ENCODE assay signal across 30 mouse cellular contexts in the genomic region with DNA sequence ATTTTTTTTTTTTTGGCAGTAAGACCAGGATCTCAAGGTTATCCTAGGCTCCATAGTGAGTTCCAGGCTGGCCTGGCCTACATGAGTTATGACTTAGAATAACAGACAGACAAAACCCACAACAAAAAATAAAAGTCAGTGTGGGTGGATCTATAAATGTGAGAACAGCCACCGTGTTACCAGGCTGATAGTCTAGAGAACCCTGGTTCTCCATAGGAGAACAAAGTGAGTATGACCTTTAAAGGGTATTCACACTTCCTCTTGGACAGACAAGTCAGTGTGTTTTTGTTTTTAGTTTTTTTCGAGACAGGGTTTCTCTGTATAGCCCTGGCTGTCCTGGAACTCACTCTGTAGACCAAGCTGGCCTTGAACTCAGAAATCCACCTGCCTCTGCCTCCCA. TPM values are rescaled to one million over a fixed set of nuclear protein-coding genes. Genes with fewer than 3 reads are reported as not detected.
A peak's percentile ranks its signal among the peaks of the same experiment; 100 is the strongest.
DNase-seq lines count a peak whose midpoint lies in the region; ATAC-seq and TF ChIP-seq lines count a peak whose summit lies in the region.
"Had no signal": no experiment of that assay in that cellular context is flagged by ENCODE, and none has a peak within 500 bp of the region (broad histone marks: within the 10 kb centered on the region; RNA-seq: fewer than 3 reads in every experiment).

No protein-coding gene starts in this region.

- no peak overlapping the region for H3K4me3 ChIP-seq in layer of hippocampus, adult 2 months
- no peak overlapping the region for H3K4me3 ChIP-seq in bone marrow macrophage, adult 2 months (ENCODE audit: insufficient read depth, low read length)
- no peak overlapping the region for H3K4me3 ChIP-seq in heart, adult 2 months
- H3K4me3 ChIP-seq: embryonic facial prominence, embryonic 13.5 days; embryonic facial prominence, embryonic 15.5 days; erythroblast, embryonic 14.5 days; forebrain, embryonic 10.5 days; forebrain, embryonic 12.5 days had no signal

- TF ChIP-seq EP300 in heart, adult 2 months (IDR thresholded peaks at IDR 0.05; ENCODE audit: insufficient read depth, low read depth, low read length) = no peak

- no peak for DNase-seq in layer of hippocampus, adult 2 months (ENCODE audit: low spot score in 2 of 2)
- DNase-seq in layer of hippocampus, adult 8-10 months (ENCODE audit: low spot score in 2 of 2) = no peak
- no peak for DNase-seq in heart, adult 2 months
- no peak for DNase-seq in gastrocnemius, postnatal 25 days
- DNase-seq: adrenal gland, adult 8-10 months; adrenal gland, postnatal 14 days; adrenal gland, postnatal 36 days; B cell, adult 2 months; cerebellum, adult 11 months; cerebellum, adult 18-20 months; cerebellum, adult 8-10 months; cerebellum, adult 9-11 months; cerebellum, postnatal 14 days; cerebellum, postnatal 36 days; embryo, embryonic 11 days had no signal

- TF ChIP-seq POLR2A in bone marrow macrophage, adult 2 months (IDR thresholded peaks at IDR 0.05; ENCODE audit: borderline replicate concordance, low read depth, low read length) = no peak
- no peak for TF ChIP-seq POLR2A in heart, adult 2 months (IDR thresholded peaks at IDR 0.05; ENCODE audit: insufficient read depth, low read depth, low read length)

- no peaks in the 10 kb centered on the region for H3K79me2 ChIP-seq in heart, adult 2 months (replicated peaks; ENCODE audit: control insufficient read depth, insufficient read depth, low read length)

- H3K27ac ChIP-seq in layer of hippocampus, adult 2 months = 0 out of 2 replicates have a peak overlapping the region, but pooled peaks have one; percentile 0
- peak overlapping the region; percentile 1; the same call in 1 of the 2 replicates for H3K27ac ChIP-seq in bone marrow macrophage, adult 2 months (ENCODE audit: insufficient read depth, low read depth, low read length)
- no peak overlapping the region for H3K27ac ChIP-seq in heart, adult 2 months
- H3K27ac ChIP-seq: embryonic facial prominence, embryonic 13.5 days; embryonic facial prominence, embryonic 15.5 days; forebrain, embryonic 10.5 days; forebrain, embryonic 12.5 days had no signal

- peaks cover 34% of the 10 kb centered on the region for H3K4me1 ChIP-seq in bone marrow macrophage, adult 2 months (ENCODE audit: control insufficient read depth, insufficient read depth, low read length)
- peaks cover 16% of the 10 kb centered on the region for H3K4me1 ChIP-seq in heart, adult 2 months (ENCODE audit: control insufficient read depth, insufficient read depth, low read length)

- H3K27me3 ChIP-seq in heart, adult 2 months (ENCODE audit: control insufficient read depth, insufficient read depth, low read length) = no peaks in the 10 kb centered on the region
- H3K27me3 ChIP-seq: CH12.LX; embryonic facial prominence, embryonic 13.5 days; embryonic facial prominence, embryonic 15.5 days; Patski had no signal

- intact Hi-C loops in heart, adult 2 months (cut with DNase I) = no loop called here

- no peaks in the 10 kb centered on the region for H3K36me3 ChIP-seq in heart, adult 2 months (ENCODE audit: control insufficient read depth, insufficient read depth, low read length)

- peak; percentile 69 for ATAC-seq in monocyte, adult 5-6 weeks (replicated peaks; ENCODE audit: insufficient number of reproducible peaks, low FRiP score, low TSS enrichment, poor library complexity, severe bottlenecking)
- ATAC-seq: activated CD4-positive, CD25-positive, alpha-beta regulatory T cell, adult 4 months; forebrain, embryonic 14.5 days; forebrain, embryonic 16.5 days; Patski had no signal

- 65% methylated on average over 2 of the region's 2 CpGs for WGBS in heart, adult 2 months

- H3K9ac ChIP-seq in heart, adult 2 months (ENCODE audit: low read depth, low read length) = no peak overlapping the region
- H3K9ac ChIP-seq: embryonic facial prominence, embryonic 13.5 days; embryonic facial prominence, embryonic 15.5 days; forebrain, embryonic 12.5 days had no signal

- no peak for TF ChIP-seq CTCF in layer of hippocampus, adult 2 months (conservative IDR thresholded peaks at IDR 0.05)
- no peak for TF ChIP-seq CTCF in bone marrow macrophage, adult 2 months (IDR thresholded peaks at IDR 0.05; ENCODE audit: low read depth, low read length)
- no peak for TF ChIP-seq CTCF in heart, adult 2 months (IDR thresholded peaks at IDR 0.05)

RNA-seq across cellular contexts. Expression of a gene that starts 4.5 kb away (rescaled TPM):
- 1 to 10 TPM; 3.2 to 4.0 TPM for total RNA-seq in layer of hippocampus, adult 2 months (2021)
- total RNA-seq in layer of hippocampus, adult 8-10 months (2022) = 1 to 10 TPM; 2.3 to 3.6 (median 2.9) TPM
- 4.6 and 8.3 TPM in 2 replicates for polyA plus RNA-seq in bone marrow macrophage, adult 2 months (2012; ENCODE audit: insufficient read depth, insufficient read length, missing spikeins)
- total RNA-seq in monocyte, adult 5-6 weeks (2017) = 2.5 to 14.9 TPM (median 12.9 TPM) in 3 replicates
- total RNA-seq in heart, adult 2 months (2021) = 1 to 10 TPM; 1.2 to 1.5 TPM
- 6.4 and 7.2 TPM in 2 replicates for polyA plus RNA-seq in heart, adult 2 months (2012; rRNA removed)
- total RNA-seq in gastrocnemius, postnatal 25 days (2021) = 1 to 10 TPM; 1.8 to 1.9 TPM

RNA-seq across cellular contexts. Expression of a gene that starts 14.9 kb away (rescaled TPM):
- under 1 TPM in 1 of 2 experiments, not detected in 1; 0.74 TPM for total RNA-seq in layer of hippocampus, adult 2 months (2021)
- under 1 TPM in 1 of 4 experiments, not detected in 3; 0.85 TPM for total RNA-seq in layer of hippocampus, adult 8-10 months (2022)
- not detected in 2 replicates for polyA plus RNA-seq in bone marrow macrophage, adult 2 months (2012; ENCODE audit: insufficient read depth, insufficient read length, missing spikeins)
- total RNA-seq in monocyte, adult 5-6 weeks (2017) = not detected in 3 replicates
- total RNA-seq in heart, adult 2 months (2021) = not detected
- 0.31 TPM in 1 of 2 replicates, not detected in the other for polyA plus RNA-seq in heart, adult 2 months (2012; rRNA removed)
- not detected for total RNA-seq in gastrocnemius, postnatal 25 days (2021)
- total RNA-seq: adrenal gland, postnatal 14 days; adrenal gland, postnatal 36 days; CH12.LX; common myeloid progenitor, adult 5-6 weeks; G1E had no signal
- polyA plus RNA-seq: activated CD4-positive, CD25-positive, alpha-beta regulatory T cell, adult 4 months; brain, embryonic 14.5 days; embryonic facial prominence, embryonic 13.5 days; erythroblast, embryonic 14.5 days had no signal

RNA-seq across cellular contexts. Expression of a gene that starts 15.3 kb away (rescaled TPM):
- 10 to 100 TPM; 81.2 to 89.4 TPM for total RNA-seq in layer of hippocampus, adult 2 months (2021)
- 10 to 100 TPM; 88.0 to 94.1 (median 90.9) TPM for total RNA-seq in layer of hippocampus, adult 8-10 months (2022)
- 84.1 and 85.8 TPM in 2 replicates for polyA plus RNA-seq in bone marrow macrophage, adult 2 months (2012; ENCODE audit: insufficient read depth, insufficient read length, missing spikeins)
- total RNA-seq in monocyte, adult 5-6 weeks (2017) = 322 to 390 TPM (median 323 TPM) in 3 replicates
- total RNA-seq in heart, adult 2 months (2021) = 10 to 100 TPM; 75.9 to 80.3 TPM
- 151 and 165 TPM in 2 replicates for polyA plus RNA-seq in heart, adult 2 months (2012; rRNA removed)
- total RNA-seq in gastrocnemius, postnatal 25 days (2021) = 10 to 100 TPM; 52.2 to 55.9 TPM

RNA-seq across cellular contexts. Expression of a gene that starts 34.9 kb away (rescaled TPM):
- 10 to 100 TPM; 80.9 to 96.8 TPM for total RNA-seq in layer of hippocampus, adult 2 months (2021)
- 100 to 1,000 TPM in 1 of 4 experiments, 10 to 100 TPM in 3; 74.6 to 128 (median 85.9) TPM for total RNA-seq in layer of hippocampus, adult 8-10 months (2022)
- 36.9 and 45.0 TPM in 2 replicates for polyA plus RNA-seq in bone marrow macrophage, adult 2 months (2012; ENCODE audit: insufficient read depth, insufficient read length, missing spikeins)
- 18.6 to 39.4 TPM (median 21.2 TPM) in 3 replicates for total RNA-seq in monocyte, adult 5-6 weeks (2017)
- total RNA-seq in heart, adult 2 months (2021) = 10 to 100 TPM; 37.2 to 42.9 TPM
- polyA plus RNA-seq in heart, adult 2 months (2012; rRNA removed) = 28.0 and 30.2 TPM in 2 replicates
- total RNA-seq in gastrocnemius, postnatal 25 days (2021) = 10 to 100 TPM; 21.0 to 24.4 TPM

RNA-seq across cellular contexts. Expression of a gene that starts 35.5 kb away (rescaled TPM):
- 10 to 100 TPM; 71.3 to 74.8 TPM for total RNA-seq in layer of hippocampus, adult 2 months (2021)
- total RNA-seq in layer of hippocampus, adult 8-10 months (2022) = 10 to 100 TPM; 69.8 to 79.5 (median 73.1) TPM
- 61.2 and 67.7 TPM in 2 replicates for polyA plus RNA-seq in bone marrow macrophage, adult 2 months (2012; ENCODE audit: insufficient read depth, insufficient read length, missing spikeins)
- 124 to 184 TPM (median 154 TPM) in 3 replicates for total RNA-seq in monocyte, adult 5-6 weeks (2017)
- 10 to 100 TPM; 51.1 to 60.8 TPM for total RNA-seq in heart, adult 2 months (2021)
- 26.6 and 35.1 TPM in 2 replicates for polyA plus RNA-seq in heart, adult 2 months (2012; rRNA removed)
- 10 to 100 TPM; 32.6 to 35.4 TPM for total RNA-seq in gastrocnemius, postnatal 25 days (2021)
